Mouse (Mus musculus) MEL (cell line): Measurements from ENCODE around the gene Vstm4. TPM values are rescaled to one million over a fixed set of nuclear protein-coding genes. Genes with fewer than 3 reads are reported as not detected.

Source experiments
- DNase-seq: peaks from one replicate; pipeline ENCODE4 v3.0.0; 2011; ENCODE audit warnings: low read depth, low spot score
- H3K27ac ChIP-seq: 2 replicates; pipeline ENCODE4 v1.5.1; 2012; ENCODE audit warnings: low read depth, mild to moderate bottlenecking, control low read depth, low read length, moderate library complexity; ENCODE audit not compliant: control insufficient read depth
- H3K27me3 ChIP-seq, 2 experiments: fragments of 150-350 bp in 1 of 2; sonication (generic) in 1 of 2; 2 replicates each; pipeline ENCODE4 v1.6.1; 2012; ENCODE audit warnings: low read length in 2 of 2, mild to moderate bottlenecking in 2 of 2, improper control_type of control experiment in 1 of 2, moderate library complexity in 1 of 2; ENCODE audit not compliant: insufficient read depth in 2 of 2, control insufficient read depth in 1 of 2
- H3K36me3 ChIP-seq, 2 experiments: 2 replicates each; pipeline ENCODE4 v1.6.1; 2012 to 2014; ENCODE audit warnings: low read length in 2 of 2, improper control_type of control experiment in 1 of 2, inconsistent platforms in 1 of 2, mild to moderate bottlenecking in 1 of 2; ENCODE audit not compliant: insufficient read depth in 2 of 2, control insufficient read depth in 1 of 2
- H3K4me1 ChIP-seq, 2 experiments: fragments of 150-350 bp in 1 of 2; sonication (generic) in 1 of 2; 2 replicates each; pipeline ENCODE4 v1.6.1; 2012; ENCODE audit warnings: low read length in 2 of 2, improper control_type of control experiment in 1 of 2, mild to moderate bottlenecking in 1 of 2; ENCODE audit not compliant: insufficient read depth in 2 of 2, control insufficient read depth in 1 of 2
- H3K4me3 ChIP-seq, 2 experiments: fragments of 150-350 bp in 1 of 2; sonication (generic) in 1 of 2; 2 replicates each; pipeline ENCODE4 v1.5.1; 2012; ENCODE audit warnings: low read depth in 2 of 2, low read length in 2 of 2, mild to moderate bottlenecking in 2 of 2, moderate library complexity in 2 of 2, control low read depth in 1 of 2, improper control_type of control experiment in 1 of 2; ENCODE audit not compliant: control insufficient read depth in 1 of 2, insufficient read depth in 1 of 2
- H3K79me2 ChIP-seq: 2 replicates; pipeline ENCODE4 v1.6.1; 2012; ENCODE audit warnings: mild to moderate bottlenecking, low read length, moderate library complexity; ENCODE audit not compliant: control insufficient read depth, poor library complexity, insufficient read depth
- H3K9ac ChIP-seq: 2 replicates; pipeline ENCODE4 v1.6.1; 2012; ENCODE audit warnings: low read depth, mild to moderate bottlenecking, control low read depth, low read length, moderate library complexity; ENCODE audit not compliant: control insufficient read depth, poor library complexity, severe bottlenecking
- H3K9me3 ChIP-seq: fragments of 150-350 bp; sonication (generic); replicated peaks from 2 replicates; pipeline ENCODE4 v1.6.1; 2012; ENCODE audit warnings: mild to moderate bottlenecking, low read length, improper control_type of control experiment, moderate library complexity; ENCODE audit not compliant: insufficient read depth
- CHD1 ChIP-seq: IDR thresholded peaks from 2 replicates; pipeline ENCODE4 v1.6.1; 2012; ENCODE audit warnings: low read depth, mild to moderate bottlenecking, inconsistent platforms, low read length, improper control_type of control experiment
- CHD2 ChIP-seq: IDR thresholded peaks from 2 replicates; pipeline ENCODE4 v1.6.1; 2011; ENCODE audit warnings: low read length, improper control_type of control experiment
- CTCF ChIP-seq, 3 experiments: IDR thresholded peaks in 2 of 3; conservative IDR thresholded peaks in 1 of 3; 2 replicates each; pipeline ENCODE4 v1.5.1; 2011 to 2012; ENCODE audit warnings: low read length in 3 of 3, low read depth in 2 of 3, mild to moderate bottlenecking in 2 of 3, improper control_type of control experiment in 1 of 3, inconsistent platforms in 1 of 3, mixed read lengths in 1 of 3, moderate library complexity in 1 of 3; ENCODE audit not compliant: control insufficient read depth in 1 of 3, insufficient read depth in 1 of 3, poor library complexity in 1 of 3, severe bottlenecking in 1 of 3
- E2F4 ChIP-seq: IDR thresholded peaks from 2 replicates; pipeline ENCODE4 v1.6.1; 2011; ENCODE audit warnings: low read depth, low read length, improper control_type of control experiment, borderline replicate concordance
- EP300 ChIP-seq, 2 experiments: IDR thresholded peaks; 2 replicates each; pipeline ENCODE4 v1.6.1; 2011; ENCODE audit warnings: improper control_type of control experiment in 2 of 2, low read length in 2 of 2, low read depth in 1 of 2, mild to moderate bottlenecking in 1 of 2
- ETS1 ChIP-seq: IDR thresholded peaks from 2 replicates; pipeline ENCODE4 v1.6.1; 2012; ENCODE audit warnings: low read depth, mild to moderate bottlenecking, inconsistent platforms, low read length, improper control_type of control experiment, moderate library complexity
- GATA1 ChIP-seq: IDR thresholded peaks from 2 replicates; pipeline ENCODE4 v1.6.1; 2011; ENCODE audit warnings: low read depth, low read length, improper control_type of control experiment
- HCFC1 ChIP-seq: IDR thresholded peaks from 2 replicates; pipeline ENCODE4 v1.6.1; 2012; ENCODE audit warnings: low read depth, mild to moderate bottlenecking, inconsistent platforms, low read length, improper control_type of control experiment, moderate library complexity
- JUND ChIP-seq: IDR thresholded peaks from 2 replicates; pipeline ENCODE4 v1.6.1; 2011; ENCODE audit warnings: low read depth, mild to moderate bottlenecking, improper control_type of control experiment, low read length
- KAT2A ChIP-seq: conservative IDR thresholded peaks from 2 replicates; pipeline ENCODE4 v1.6.1; 2012; ENCODE audit warnings: low read depth, low read length, improper control_type of control experiment, inconsistent platforms
- MAZ ChIP-seq: IDR thresholded peaks from 2 replicates; pipeline ENCODE4 v1.6.1; 2012; ENCODE audit warnings: low read depth, mild to moderate bottlenecking, inconsistent platforms, low read length, improper control_type of control experiment
- MEF2A ChIP-seq: IDR thresholded peaks from 2 replicates; pipeline ENCODE4 v1.6.1; 2014; ENCODE audit warnings: low read depth, mild to moderate bottlenecking, inconsistent platforms, low read length, improper control_type of control experiment; ENCODE audit not compliant: poor library complexity, insufficient replicate concordance, severe bottlenecking; ENCODE audit errors: extremely low read depth
- MYC ChIP-seq: IDR thresholded peaks from 2 replicates; pipeline ENCODE4 v1.6.1; 2011; ENCODE audit warnings: low read depth, mild to moderate bottlenecking, low read length, improper control_type of control experiment, moderate library complexity
- NELFE ChIP-seq: IDR thresholded peaks from 2 replicates; pipeline ENCODE4 v1.6.1; 2011; ENCODE audit warnings: low read depth, low read length, improper control_type of control experiment
- POLR2A ChIP-seq, 2 experiments: IDR thresholded peaks; 2 replicates each; pipeline ENCODE4 v1.6.1; 2011 to 2012; ENCODE audit warnings: low read length in 2 of 2, mild to moderate bottlenecking in 2 of 2, control low read depth in 1 of 2, improper control_type of control experiment in 1 of 2, low read depth in 1 of 2, moderate library complexity in 1 of 2; ENCODE audit not compliant: control insufficient read depth in 1 of 2, insufficient read depth in 1 of 2, poor library complexity in 1 of 2
- POLR2AphosphoS2 ChIP-seq: IDR thresholded peaks from 2 replicates; pipeline ENCODE4 v1.6.1; 2011; ENCODE audit warnings: low read length, improper control_type of control experiment
- POLR2AphosphoS5 ChIP-seq: IDR thresholded peaks from 2 replicates; pipeline ENCODE4 v1.6.1; 2012; ENCODE audit warnings: low read depth, borderline replicate concordance, mild to moderate bottlenecking, inconsistent platforms, low read length, moderate library complexity, mixed read lengths
- RCOR1 ChIP-seq: IDR thresholded peaks from 2 replicates; pipeline ENCODE4 v1.6.1; 2012; ENCODE audit warnings: low read depth, mild to moderate bottlenecking, inconsistent platforms, low read length, improper control_type of control experiment
- SIN3A ChIP-seq: IDR thresholded peaks from 2 replicates; pipeline ENCODE4 v1.6.1; 2012; ENCODE audit warnings: low read length, improper control_type of control experiment, inconsistent platforms
- TAL1 ChIP-seq: IDR thresholded peaks from 2 replicates; pipeline ENCODE4 v1.6.1; 2012; ENCODE audit warnings: mild to moderate bottlenecking, inconsistent platforms, low read length, moderate library complexity, mixed read lengths
- TBP ChIP-seq: IDR thresholded peaks from 2 replicates; pipeline ENCODE4 v1.8.0; 2011; ENCODE audit warnings: low read depth, low read length, improper control_type of control experiment
- TCF12 ChIP-seq: IDR thresholded peaks from 2 replicates; pipeline ENCODE4 v1.6.1; 2014; ENCODE audit warnings: low read depth, mild to moderate bottlenecking, inconsistent platforms, low read length, improper control_type of control experiment, moderate library complexity
- USF1 ChIP-seq: IDR thresholded peaks from 2 replicates; pipeline ENCODE4 v1.6.1; 2014; ENCODE audit warnings: low read depth, mild to moderate bottlenecking, inconsistent platforms, low read length, improper control_type of control experiment, moderate library complexity
- ZC3H11A ChIP-seq: IDR thresholded peaks from 2 replicates; pipeline ENCODE4 v1.6.1; 2012; ENCODE audit warnings: low read depth, mild to moderate bottlenecking, inconsistent platforms, low read length, improper control_type of control experiment
- ZKSCAN1 ChIP-seq: IDR thresholded peaks from 2 replicates; pipeline ENCODE4 v1.6.1; 2012; ENCODE audit warnings: low read depth, mild to moderate bottlenecking, inconsistent platforms, low read length, improper control_type of control experiment, moderate library complexity
- ZMIZ1 ChIP-seq: IDR thresholded peaks from 2 replicates; pipeline ENCODE4 v1.6.1; 2012; ENCODE audit warnings: low read depth, mild to moderate bottlenecking, inconsistent platforms, low read length, improper control_type of control experiment, moderate library complexity
- ZNF384 ChIP-seq: IDR thresholded peaks from 2 replicates; pipeline ENCODE4 v1.6.1; 2012; ENCODE audit warnings: low read depth, mild to moderate bottlenecking, inconsistent platforms, low read length, improper control_type of control experiment
- polyA plus RNA-seq, 2 experiments: library from polyadenylated mRNA; stranded (reverse) in 1 of 2; unstranded in 1 of 2; fragments of >175 nt in 1 of 2; fragments of >200 nt in 1 of 2; gene quantifications; 2 replicates each; pipeline versions ENCODE4 v1.2.1 to v1.2.4; 2012; ENCODE audit warnings: low replicate concordance in 2 of 2, low read depth in 1 of 2; ENCODE audit not compliant: insufficient read length in 2 of 2, insufficient read depth in 1 of 2, missing spikeins in 1 of 2
- total RNA-seq: library from RNA; depleted of rRNA; stranded (reverse); fragments of 300-350 nt; gene quantifications from 2 replicates; pipeline ENCODE4 v1.2.3, GENCODE M21; 2012

The Vstm4 gene
- total and polyA plus RNA-seq, 3 experiments = not detected

DNA sequence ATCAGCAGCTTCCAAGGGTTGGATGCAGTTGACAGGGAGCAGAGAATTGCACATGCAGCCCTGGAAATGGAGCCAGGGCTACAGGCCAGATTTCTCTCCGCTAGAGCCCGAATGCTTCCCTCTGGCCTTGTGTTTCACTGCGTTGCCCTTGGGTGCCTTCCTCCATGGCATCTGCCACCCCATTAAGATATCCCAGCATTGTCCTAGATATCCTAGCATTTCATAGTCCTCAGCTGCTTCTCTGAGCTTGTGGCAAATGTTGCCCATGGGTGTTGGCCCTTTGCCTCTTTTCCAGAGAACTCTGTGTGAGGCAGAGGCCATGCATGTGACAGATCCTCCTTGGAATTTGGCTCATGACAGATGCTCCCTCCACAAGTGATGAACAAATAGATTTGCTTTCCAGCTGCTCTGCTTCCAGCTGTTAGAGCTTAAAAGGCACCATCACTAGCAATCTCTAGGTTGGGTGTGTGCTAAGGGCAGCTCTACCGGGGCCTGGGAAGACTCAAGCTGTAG lies 37.8 kb downstream of the Vstm4 start:
- DNase-seq = no peak
- H3K4me1 ChIP-seq = no peaks in the 10 kb centered on the region
- no peaks in the 10 kb centered on the region for H3K27me3 ChIP-seq
- no peaks in the 10 kb centered on the region for H3K36me3 ChIP-seq
- no peak overlapping the region for H3K4me3 ChIP-seq
- no peaks in the 10 kb centered on the region for H3K79me2 ChIP-seq
- no peaks in the 10 kb centered on the region for H3K9me3 ChIP-seq
- TF ChIP-seq ZNF384 = no peak
- TF ChIP-seq TAL1 = no peak
- TF ChIP-seq CHD2 = no peak
- H3K9ac ChIP-seq = no peak overlapping the region
- H3K27ac ChIP-seq = no peak overlapping the region

- DNase-seq = no peak
- H3K4me3 ChIP-seq = no peak overlapping the region
- TF ChIP-seq MAZ (no peak), GATA1 (no peak), CHD1 (no peak), CTCF (IDR thresholded peaks at IDR 0.05 in 2 of 3, conservative IDR thresholded peaks at IDR 0.05 in 1 of 3; ENCODE audit: control insufficient read depth in 1 of 3, insufficient read depth in 1 of 3, low read depth in 2 of 3, low read length in 3 of 3, poor library complexity in 1 of 3, severe bottlenecking in 1 of 3) (no peak), TCF12 (no peak), EP300 (IDR thresholded peaks at IDR 0.05; ENCODE audit: low read depth in 1 of 2, low read length in 2 of 2) (no peak), TBP (no peak), KAT2A (no peak), E2F4 (no peak), JUND (no peak), ZKSCAN1 (no peak)
- no peak overlapping the region for H3K9ac ChIP-seq
- no peaks in the 10 kb centered on the region for H3K27me3 ChIP-seq
- H3K27ac ChIP-seq = no peak overlapping the region
- H3K9me3 ChIP-seq = no peaks in the 10 kb centered on the region
- no peaks in the 10 kb centered on the region for H3K36me3 ChIP-seq
- H3K4me1 ChIP-seq = no peaks in the 10 kb centered on the region
- no peaks in the 10 kb centered on the region for H3K79me2 ChIP-seq
Measured at GRCm38 (mm10) chr14:32894878-32895277, 38.3 kb downstream of the Vstm4 start.

- Histone ChIP-seq H3K4me3 (no peak overlapping the region), H3K9me3 (no peaks in the 10 kb centered on the region), H3K27ac (no peak overlapping the region), H3K36me3 (no peaks in the 10 kb centered on the region), H3K4me1 (no peaks in the 10 kb centered on the region), H3K9ac (no peak overlapping the region)
- no peak for TF ChIP-seq RCOR1
- no peak for TF ChIP-seq POLR2AphosphoS2
- no peak for TF ChIP-seq POLR2AphosphoS5
- TF ChIP-seq HCFC1 = no peak
- no peak for TF ChIP-seq TCF12
- no peak for TF ChIP-seq CTCF (IDR thresholded peaks at IDR 0.05 in 2 of 3, conservative IDR thresholded peaks at IDR 0.05 in 1 of 3; ENCODE audit: control insufficient read depth in 1 of 3, insufficient read depth in 1 of 3, low read depth in 2 of 3, low read length in 3 of 3, poor library complexity in 1 of 3, severe bottlenecking in 1 of 3)
- TF ChIP-seq MEF2A = no peak
- no peak for TF ChIP-seq KAT2A
- no peak for TF ChIP-seq USF1
- TF ChIP-seq POLR2A (IDR thresholded peaks at IDR 0.05; ENCODE audit: control insufficient read depth in 1 of 2, insufficient read depth in 1 of 2, low read depth in 1 of 2, low read length in 2 of 2, poor library complexity in 1 of 2) = no peak
- no peak for TF ChIP-seq ETS1
- no peak for TF ChIP-seq SIN3A
- TF ChIP-seq CHD2 = no peak
- no peak for TF ChIP-seq ZMIZ1
- TF ChIP-seq MAZ = no peak
- TF ChIP-seq ZC3H11A = no peak
- no peak for TF ChIP-seq NELFE
- no peak for TF ChIP-seq MYC
- TF ChIP-seq CHD1 = no peak
- TF ChIP-seq, all 39 proteins: peak for 0
- no peak for DNase-seq
- H3K27me3 ChIP-seq = no peaks in the 10 kb centered on the region
- H3K79me2 ChIP-seq = no peaks in the 10 kb centered on the region
Measured at GRCm38 (mm10) chr14:32896896-32897295, 40.3 kb downstream of the Vstm4 start.
